Mouse (Mus musculus) kidney, postnatal 4 days (tissue): Measurements from ENCODE around the gene Fnbp4.
"Not testable (repeated sequence)": the region's sequence is repeated elsewhere in the genome, so short reads cannot be mapped to it uniquely, and the experiment has no call there.

Source experiments
- DNase-seq, 2 experiments: peaks; one replicate each; pipeline ENCODE4 v3.0.0; 2021; ENCODE audit warnings: mixed read lengths in 2 of 2

Fnbp4 gene

GRCm38 (mm10) chr2:90782901-90783486, 37.8 kb downstream of the Fnbp4 start:
- peak; percentile 29 to 58 for DNase-seq

DNA sequence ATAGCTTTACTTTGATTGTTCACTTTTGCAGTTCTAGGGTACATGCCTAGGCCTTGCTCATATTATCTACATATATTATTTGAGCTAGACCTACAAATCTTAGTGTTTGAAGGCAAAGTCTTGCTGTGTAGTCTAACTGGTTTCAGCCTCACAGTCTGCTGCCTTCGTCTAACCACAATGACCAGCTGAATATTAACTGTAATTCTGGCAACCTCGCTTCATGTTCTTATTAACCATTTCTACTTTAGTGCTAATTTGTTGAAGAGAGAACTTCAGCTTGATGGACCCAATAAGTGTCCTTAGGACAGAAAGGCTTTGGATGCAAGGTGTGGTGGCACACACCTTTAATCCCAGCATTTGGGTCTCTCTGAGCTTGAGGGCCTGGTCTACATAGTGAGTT, 43.0 kb downstream of the Fnbp4 start:
- no peak for DNase-seq

DNA sequence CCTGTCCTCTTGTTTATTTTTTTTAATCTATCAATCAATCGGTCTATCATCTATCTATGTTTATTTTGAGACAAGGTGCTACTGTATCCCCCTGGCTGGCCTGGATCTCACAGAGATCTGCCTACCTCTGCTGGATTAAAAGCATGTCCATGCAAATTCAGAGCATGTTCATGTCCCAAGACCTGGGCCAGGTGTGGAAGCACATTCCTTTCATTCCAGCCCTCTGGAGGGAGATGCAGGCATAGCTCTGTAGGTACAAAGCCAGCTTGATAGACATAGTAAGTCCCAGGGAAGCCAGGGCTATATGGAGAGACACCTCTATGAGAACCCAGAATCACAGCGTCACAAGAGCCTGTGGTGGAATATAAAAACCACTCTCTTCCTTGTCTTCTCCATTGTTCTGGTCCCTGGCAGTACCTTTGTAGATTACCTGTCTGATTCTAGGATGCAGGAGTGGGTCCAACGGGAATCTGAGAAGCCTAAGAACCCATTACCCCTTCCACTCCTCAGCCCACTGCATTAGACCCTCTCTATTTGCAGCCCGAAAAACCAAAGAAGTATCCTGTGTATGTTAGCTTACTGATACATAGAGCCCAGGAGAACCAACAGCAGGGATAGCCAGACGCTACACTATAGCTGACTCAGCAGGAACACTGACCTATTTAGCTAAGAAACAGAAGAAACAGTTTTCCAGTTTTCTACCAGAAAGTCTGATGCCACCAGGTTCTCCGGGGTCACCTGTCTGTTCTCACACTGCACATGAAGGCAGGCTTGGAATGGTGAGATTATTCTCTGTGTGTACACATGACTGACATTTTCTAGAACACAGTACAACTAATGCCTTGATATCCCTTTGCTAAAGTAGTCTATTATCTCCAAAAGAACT, 63.3 kb downstream of the Fnbp4 start:
- DNase-seq, result peak in 1 of 2 experiments; percentile 8

- DNase-seq, result no peak
Observed at GRCm38 (mm10) chr2:90810751-90811150, 65.6 kb downstream of the Fnbp4 start.

DNA sequence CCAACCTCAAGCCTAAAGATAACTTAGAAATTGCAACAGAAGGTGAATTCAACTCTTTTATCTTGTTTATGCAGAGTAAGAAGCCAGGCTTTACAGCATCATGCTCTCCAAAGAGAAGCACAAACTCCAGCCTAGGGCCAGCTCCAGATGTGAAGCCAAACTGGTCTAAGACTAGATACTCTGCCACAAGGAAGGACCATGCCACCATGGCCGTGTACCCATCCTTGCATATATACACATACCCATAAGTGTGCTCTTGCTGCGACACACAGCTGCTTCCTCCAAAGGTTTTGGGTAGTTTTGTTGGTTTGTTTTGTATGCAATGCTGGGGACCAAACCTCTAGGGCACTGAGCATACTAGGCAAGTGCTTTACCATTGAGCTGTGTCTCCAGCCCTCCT, 70.1 kb downstream of the Fnbp4 start:
- DNase-seq, result no peak

DNA sequence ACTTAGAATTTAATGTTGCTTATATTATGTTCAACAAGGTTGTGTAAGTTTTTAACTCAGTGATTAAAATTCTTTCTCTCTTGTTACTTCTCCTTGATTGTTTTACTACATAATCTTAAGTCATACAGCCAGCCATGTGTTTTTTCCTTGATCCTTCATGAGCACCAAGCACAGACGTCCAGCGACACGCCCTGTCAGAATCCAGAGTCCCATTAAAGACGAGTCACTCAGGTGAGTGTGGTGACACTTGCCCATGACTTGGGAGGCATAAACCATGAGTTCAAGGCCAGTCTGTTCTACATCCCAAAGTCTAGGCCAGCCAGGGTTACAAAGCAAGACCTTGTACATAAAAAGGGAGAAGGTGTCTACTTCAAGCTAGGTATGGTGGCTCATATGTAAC, 71.0 kb downstream of the Fnbp4 start:
- no peak for DNase-seq

- no peak for DNase-seq
Observed at GRCm38 (mm10) chr2:90818710-90819109, 73.5 kb downstream of the Fnbp4 start.

DNA sequence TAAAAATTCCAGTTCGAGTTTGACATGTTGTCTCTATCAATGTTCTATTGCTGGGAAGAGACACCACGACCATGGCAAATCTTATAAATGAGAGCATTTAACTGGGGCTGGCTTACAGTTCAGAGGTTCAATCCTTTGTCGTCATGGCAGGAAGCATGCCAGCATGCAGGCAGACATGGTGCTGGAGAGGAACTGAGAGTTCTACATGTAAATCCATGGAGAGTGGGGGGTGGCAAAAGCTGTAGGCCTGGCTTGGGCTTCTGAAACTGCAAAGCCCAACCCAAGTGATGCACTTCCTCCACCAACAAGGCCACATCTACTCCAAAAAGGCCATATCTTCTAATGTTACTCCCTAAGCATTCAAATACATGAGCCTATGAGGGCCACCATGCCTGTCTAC, 75.7 kb downstream of the Fnbp4 start:
- DNase-seq, result no peak

DNA sequence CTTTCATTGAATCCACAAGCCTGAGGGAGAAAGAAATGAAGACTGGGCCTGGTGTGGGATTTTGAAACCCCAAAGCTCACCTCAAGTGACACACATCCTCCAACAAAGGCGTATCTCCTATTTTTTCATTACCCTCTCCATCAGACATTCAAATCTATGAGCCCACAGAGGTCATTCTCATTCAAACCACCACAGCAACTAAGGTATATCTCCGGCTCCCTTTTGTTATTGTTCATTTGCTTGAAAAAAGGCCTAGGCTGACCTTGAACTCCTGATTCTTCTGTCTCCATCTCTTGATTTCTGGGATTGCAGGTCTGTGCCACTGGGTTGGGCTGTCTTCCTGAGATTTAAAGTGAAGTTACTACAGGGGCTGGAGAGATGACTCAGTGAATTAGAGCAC, 77.8 kb downstream of the Fnbp4 start:
- DNase-seq, result no peak

- DNase-seq, result no peak
Observed at GRCm38 (mm10) chr2:90823781-90824180, 78.6 kb downstream of the Fnbp4 start.

DNA sequence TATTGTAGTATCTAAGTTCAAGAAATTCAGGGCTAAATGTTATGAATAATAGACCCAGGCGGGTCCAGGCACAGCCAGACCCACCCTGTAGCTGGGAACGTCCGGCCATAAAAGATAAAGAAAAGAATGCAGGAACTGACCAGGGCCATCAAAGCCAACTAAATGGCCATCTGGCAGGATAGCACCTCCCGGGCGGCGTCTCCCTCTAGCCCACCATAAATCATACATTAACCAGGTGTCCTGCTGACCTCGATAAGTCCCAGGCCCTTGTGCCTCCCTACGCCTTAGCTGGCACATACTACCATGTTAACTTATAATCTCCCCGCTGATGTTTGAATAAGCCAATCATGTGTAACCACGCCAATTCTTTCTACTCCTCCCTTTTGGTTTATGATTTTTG, 79.4 kb downstream of the Fnbp4 start:
- not testable (repeated sequence) for DNase-seq

GRCm38 (mm10) chr2:90825515-90826172, 80.5 kb downstream of the Fnbp4 start:
- DNase-seq, result no peak

- no peak for DNase-seq
Observed at GRCm38 (mm10) chr2:90828739-90829138, 83.6 kb downstream of the Fnbp4 start.
